Mouse (Mus musculus) G1E (cell line): ENCODE measurements around the gene Rps6kb1. TPM values are rescaled to one million over a fixed set of nuclear protein-coding genes. Genes with fewer than 3 reads are reported as not detected.

ENCODE experiments used
- ATAC-seq: 2 replicates; pipeline ENCODE4 v1.8.0; 2016; ENCODE audit warnings: mild to moderate bottlenecking; ENCODE audit not compliant: insufficient number of reproducible peaks, poor library complexity, low FRiP score, severe bottlenecking; ENCODE audit errors: extremely low read depth
- DNase-seq: peaks from one replicate; pipeline ENCODE4 v3.0.0; 2012; ENCODE audit warnings: low spot score
- H3K27me3 ChIP-seq: 2 replicates; pipeline ENCODE4 v1.6.1; 2012; ENCODE audit warnings: mild to moderate bottlenecking, low read length, inconsistent platforms; ENCODE audit not compliant: insufficient read depth
- H3K36me3 ChIP-seq: replicated peaks from 2 replicates; pipeline ENCODE3; 2012; ENCODE audit warnings: mild to moderate bottlenecking, inconsistent platforms
- H3K4me1 ChIP-seq: 2 replicates; pipeline ENCODE4 v1.6.1; 2012; ENCODE audit warnings: low read depth, low read length, inconsistent platforms, mixed read lengths; ENCODE audit not compliant: insufficient read depth
- H3K4me3 ChIP-seq: 2 replicates; pipeline ENCODE4 v1.5.1; 2012; ENCODE audit warnings: low read depth, mild to moderate bottlenecking, inconsistent platforms, low read length, moderate library complexity, mixed read lengths
- H3K9me3 ChIP-seq: replicated peaks from 2 replicates; pipeline ENCODE4 v1.6.1; 2012; ENCODE audit warnings: inconsistent platforms
- CTCF ChIP-seq: IDR thresholded peaks from 2 replicates; pipeline ENCODE4 v1.5.1; 2012; ENCODE audit warnings: low read depth, low read length, inconsistent platforms, mixed read lengths
- GATA1 ChIP-seq: IDR thresholded peaks from 2 replicates; pipeline ENCODE4 v1.6.1; 2012; ENCODE audit warnings: borderline replicate concordance, low read length, inconsistent platforms, mixed read lengths
- GATA2 ChIP-seq: IDR thresholded peaks from 2 replicates; pipeline ENCODE4 v1.6.1; 2012; ENCODE audit warnings: low read depth, low read length, inconsistent platforms, borderline replicate concordance
- POLR2AphosphoS5 ChIP-seq: IDR thresholded peaks from 2 replicates; pipeline ENCODE4 v1.6.1; 2012; ENCODE audit warnings: low read depth, low read length, inconsistent platforms; ENCODE audit not compliant: insufficient replicate concordance
- TAL1 ChIP-seq: conservative IDR thresholded peaks from 2 replicates; pipeline ENCODE4 v1.6.1; 2012; ENCODE audit warnings: low read depth, low read length, inconsistent platforms, mixed read lengths
- polyA plus RNA-seq: library from polyadenylated mRNA; stranded (reverse); fragments of >175 nt; gene quantifications from 2 replicates; pipeline ENCODE4 v1.2.3, GENCODE M21; 2012
- total RNA-seq, 2 experiments: library from RNA; stranded (forward) in 1 of 2; stranded (reverse) in 1 of 2; fragments of 200-1000 nt in 1 of 2; fragments of >200 nt in 1 of 2; fragmentation: Nextera tagmentation in 1 of 2; gene quantifications; 2 replicates each; pipeline ENCODE4 v1.2.3; 2014 to 2017

Gene Rps6kb1
- total and polyA plus RNA-seq, 3 experiments: 17.2 to 59.9 (median 38.1) TPM

DNA sequence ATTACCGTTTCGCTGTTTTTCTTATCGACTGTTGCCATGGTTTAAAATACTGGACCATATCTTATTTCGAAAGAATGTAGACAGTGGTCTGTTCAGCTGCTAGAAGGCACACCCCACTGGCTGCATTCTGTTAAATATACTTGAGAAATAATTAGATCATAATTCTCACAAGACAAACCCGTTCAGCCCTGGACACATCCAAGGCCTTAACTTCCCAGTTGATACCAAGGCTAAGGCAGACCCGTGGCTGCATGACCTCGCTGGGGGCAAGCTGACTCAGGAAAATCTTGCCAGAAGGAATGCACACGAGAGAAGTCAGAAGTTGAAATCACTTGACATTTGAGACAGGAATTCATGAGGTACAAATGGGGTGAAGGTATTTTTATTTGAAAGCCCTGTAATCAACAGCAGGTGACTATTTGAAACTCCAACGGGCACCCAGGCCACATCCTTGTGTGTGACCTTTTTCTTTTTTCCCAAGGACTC is 25.7 kb upstream of the Rps6kb1 start:
- Histone ChIP-seq H3K9me3 (no peaks in the 10 kb centered on the region), H3K4me1 (peaks cover 11% of the 10 kb centered on the region), H3K4me3 (no peak overlapping the region), H3K36me3 (peaks cover 24% of the 10 kb centered on the region), H3K27me3 (no peaks in the 10 kb centered on the region)
- TF ChIP-seq TAL1: no peak
- no peak for TF ChIP-seq CTCF
- TF ChIP-seq GATA1: no peak
- TF ChIP-seq GATA2: no peak
- TF ChIP-seq POLR2AphosphoS5: no peak
- DNase-seq: no peak
- no peak for ATAC-seq

DNA sequence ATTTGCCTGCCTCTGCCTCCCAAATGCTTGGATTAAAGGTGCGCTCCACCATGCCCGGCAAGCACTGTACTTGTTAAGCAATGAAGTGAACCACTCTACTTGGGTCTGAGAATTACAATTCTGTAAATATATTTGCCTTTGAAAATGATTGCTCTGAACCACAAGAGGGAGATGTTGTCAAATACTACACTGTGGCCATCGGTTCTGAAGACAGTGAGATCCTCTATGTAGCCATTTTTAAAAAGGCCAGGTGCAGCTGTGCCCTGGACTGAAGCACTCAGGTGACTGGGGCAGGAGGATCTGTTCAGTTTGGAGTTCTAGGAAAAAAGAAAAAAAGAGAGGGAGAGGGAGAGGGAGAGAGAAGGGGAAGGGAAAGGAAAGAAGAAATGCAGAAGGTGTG is 23.8 kb upstream of the Rps6kb1 start:
- Histone ChIP-seq H3K4me1 (peaks cover 11% of the 10 kb centered on the region), H3K4me3 (no peak overlapping the region), H3K27me3 (no peaks in the 10 kb centered on the region), H3K36me3 (peaks cover 30% of the 10 kb centered on the region), H3K9me3 (no peaks in the 10 kb centered on the region)
- peak; percentile 39 for DNase-seq
- 0 out of 2 replicates have a peak, but pooled peaks have one; percentile 8 for ATAC-seq
- no peak for TF ChIP-seq GATA1
- TF ChIP-seq POLR2AphosphoS5: no peak
- TF ChIP-seq GATA2: no peak
- TF ChIP-seq CTCF: no peak
- TF ChIP-seq TAL1: no peak

DNA sequence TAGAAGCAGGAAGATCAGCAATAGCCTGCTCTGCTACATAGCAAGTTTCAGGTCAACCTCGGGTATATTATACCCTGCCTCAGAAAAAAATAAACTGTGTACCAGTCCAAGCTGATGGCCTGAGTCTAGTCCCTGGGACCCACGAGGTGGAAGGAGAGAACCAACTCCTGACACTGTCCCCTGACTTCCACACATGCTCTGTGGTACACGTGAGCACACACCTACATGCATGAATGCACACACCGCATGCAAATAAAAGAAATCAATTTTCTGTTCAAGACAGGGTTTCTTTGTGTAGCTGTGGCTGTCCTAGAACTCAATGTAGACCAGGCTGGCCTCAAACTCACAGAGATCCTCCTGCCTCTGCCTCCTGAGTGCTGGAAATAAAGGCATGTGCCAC is 13.7 kb upstream of the Rps6kb1 start:
- ATAC-seq: no peak
- H3K4me1 ChIP-seq: no peaks in the 10 kb centered on the region
- H3K4me3 ChIP-seq: no peak overlapping the region
- no peaks in the 10 kb centered on the region for H3K27me3 ChIP-seq
- peaks cover 86% of the 10 kb centered on the region for H3K36me3 ChIP-seq
- TF ChIP-seq GATA1: no peak
- no peak for TF ChIP-seq POLR2AphosphoS5
- no peak for TF ChIP-seq TAL1
- no peak for TF ChIP-seq CTCF
- TF ChIP-seq GATA2: no peak
- no peaks in the 10 kb centered on the region for H3K9me3 ChIP-seq
- no peak for DNase-seq

DNA sequence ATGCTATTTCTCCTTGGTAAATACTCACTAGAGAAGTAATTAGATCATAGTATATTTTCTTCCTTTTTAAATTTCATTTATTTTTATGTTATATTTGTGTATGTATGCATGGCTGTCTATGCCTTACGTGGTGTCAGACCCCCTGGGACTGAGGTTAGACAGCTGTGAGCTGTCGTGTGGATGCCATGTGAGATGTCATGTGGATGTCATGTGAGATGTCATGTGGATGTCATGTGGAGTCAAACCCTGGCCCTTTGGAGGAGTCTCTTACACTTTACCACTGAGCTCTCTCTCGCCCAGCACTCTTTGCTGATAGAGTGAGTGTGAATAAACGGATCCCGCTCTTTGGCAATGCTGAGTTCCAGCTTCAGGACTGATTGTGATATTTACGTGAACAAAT is 8.9 kb upstream of the Rps6kb1 start:
- no peaks in the 10 kb centered on the region for H3K4me1 ChIP-seq
- H3K9me3 ChIP-seq: no peaks in the 10 kb centered on the region
- peaks cover 77% of the 10 kb centered on the region for H3K36me3 ChIP-seq
- no peak for DNase-seq
- H3K27me3 ChIP-seq: no peaks in the 10 kb centered on the region
- TF ChIP-seq POLR2AphosphoS5 (no peak), GATA2 (no peak), TAL1 (no peak), GATA1 (no peak), CTCF (no peak)
- no peak overlapping the region for H3K4me3 ChIP-seq
- ATAC-seq: no peak

DNA sequence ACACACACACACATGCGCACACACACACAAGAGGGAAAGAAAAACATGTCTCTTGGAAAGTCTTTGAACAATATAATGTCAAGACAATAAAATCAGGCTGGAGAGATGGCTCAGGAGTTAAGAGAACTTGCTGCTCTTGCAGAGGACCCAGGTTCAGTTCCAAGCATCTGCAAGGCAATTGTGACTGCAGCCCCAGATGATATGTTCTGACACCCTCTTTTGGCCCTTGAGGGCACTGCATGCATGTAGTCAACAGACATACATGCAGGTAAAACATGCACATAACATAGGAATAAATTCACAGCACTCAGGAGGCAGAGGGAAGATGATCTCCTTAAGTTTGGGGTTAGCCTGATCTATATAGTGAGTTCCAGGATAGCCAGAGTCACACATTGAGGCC is 2.8 kb upstream of the Rps6kb1 start:
- no peak overlapping the region for H3K4me3 ChIP-seq
- H3K9me3 ChIP-seq: no peaks in the 10 kb centered on the region
- peaks cover 29% of the 10 kb centered on the region for H3K36me3 ChIP-seq
- no peaks in the 10 kb centered on the region for H3K27me3 ChIP-seq
- no peak for DNase-seq
- TF ChIP-seq GATA1 (no peak), CTCF (peak; percentile 51; the same call in 1 of the 2 replicates), GATA2 (no peak)
- ATAC-seq: no peak
- peaks cover 17% of the 10 kb centered on the region for H3K4me1 ChIP-seq

DNA sequence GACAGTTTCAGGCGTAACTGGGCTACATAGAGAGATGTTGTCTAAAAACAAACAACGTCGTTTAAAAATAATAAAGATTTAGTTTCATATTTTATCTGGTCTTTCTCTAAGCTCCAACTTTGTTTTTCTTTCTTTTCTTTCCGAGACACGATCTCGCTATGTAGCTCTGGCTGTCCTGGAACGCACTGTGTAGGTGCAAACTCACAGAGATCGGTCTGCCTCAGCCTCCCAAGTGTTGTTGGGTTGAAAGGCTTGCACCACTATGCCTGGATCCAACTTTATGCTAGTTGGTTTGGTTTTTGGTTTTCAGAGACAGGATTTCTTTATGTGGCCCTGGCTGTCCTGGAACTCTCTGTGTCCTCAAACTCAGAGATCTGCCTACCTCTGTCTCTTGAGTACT is 951 bp upstream of the Rps6kb1 start:
- TF ChIP-seq CTCF (no peak), TAL1 (no peak), GATA2 (no peak), POLR2AphosphoS5 (no peak), GATA1 (no peak)
- peak overlapping the region; percentile 85 for H3K4me3 ChIP-seq
- H3K9me3 ChIP-seq: no peaks in the 10 kb centered on the region
- H3K36me3 ChIP-seq: peaks cover 33% of the 10 kb centered on the region
- no peak for DNase-seq
- no peaks in the 10 kb centered on the region for H3K27me3 ChIP-seq
- ATAC-seq: no peak
- peaks cover 27% of the 10 kb centered on the region for H3K4me1 ChIP-seq

DNA sequence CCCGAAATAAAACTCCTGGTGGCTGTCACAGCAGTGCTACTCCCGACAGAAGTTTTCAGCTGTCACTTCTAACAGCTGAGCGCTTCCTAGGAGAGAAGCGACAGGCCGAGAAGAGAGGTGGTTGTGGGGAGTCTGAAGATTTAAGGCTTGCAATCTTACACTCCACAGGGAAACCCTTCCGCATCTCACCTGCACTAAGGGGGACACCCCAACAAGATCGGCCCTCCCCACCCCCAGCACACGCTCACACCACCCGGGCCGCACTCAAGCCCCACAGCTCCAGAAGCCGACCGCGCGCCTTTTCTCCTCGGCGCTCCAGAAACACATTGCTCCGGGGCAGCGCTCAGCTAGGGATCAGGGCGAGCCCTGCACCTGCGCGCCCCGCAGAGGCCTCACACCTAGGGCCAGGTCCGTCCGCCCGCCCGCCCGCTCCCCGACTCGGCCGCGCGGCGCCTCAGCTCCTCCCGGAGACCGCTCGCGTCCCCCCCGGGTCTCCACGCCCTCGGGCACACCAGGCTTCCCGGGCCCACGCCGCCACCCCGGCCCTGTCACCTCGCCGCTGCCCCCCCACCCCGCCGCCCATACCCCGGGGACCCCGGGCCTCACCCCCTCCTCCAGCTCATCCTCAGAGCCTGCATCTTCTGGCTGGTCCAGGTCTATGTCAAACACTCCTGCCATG is 506 bp downstream of the Rps6kb1 start:
- peaks cover 30% of the 10 kb centered on the region for H3K36me3 ChIP-seq
- H3K4me1 ChIP-seq: peaks cover 27% of the 10 kb centered on the region
- DNase-seq: peak; percentile 34

More for the DNA sequence above, 506 bp downstream of the Rps6kb1 start:
- Histone ChIP-seq H3K4me3 (peak overlapping the region; percentile 85), H3K9me3 (no peaks in the 10 kb centered on the region), H3K27me3 (no peaks in the 10 kb centered on the region)
- ATAC-seq: no peak
- TF ChIP-seq GATA2: no peak
- TF ChIP-seq TAL1: no peak
- no peak for TF ChIP-seq POLR2AphosphoS5
- no peak for TF ChIP-seq CTCF
- TF ChIP-seq GATA1: no peak
